In genomic region chr16:31903239-31903638, GRCm38 (mm10) we compare ENCODE assay signal across 23 mouse cellular contexts. TPM values are rescaled to one million over a fixed set of nuclear protein-coding genes. Genes with fewer than 3 reads are reported as not detected.
"Had no signal": no experiment of that assay in that cellular context is flagged by ENCODE, and none has a peak within 500 bp of the region (broad histone marks: within the 10 kb centered on the region; RNA-seq: fewer than 3 reads in every experiment).

No protein-coding gene starts in this region.

- DNase-seq: liver, postnatal 0 days; lung, adult 2 months; lung, postnatal 14 days; lung, postnatal 36 days; midbrain, embryonic 14.5 days; right cerebral cortex, adult 18-20 months; right cerebral cortex, postnatal 25 days; right cerebral cortex, postnatal 4 days; spleen, adult 18-20 months; thymus, adult 18-20 months; thymus, postnatal 14 days; thymus, postnatal 36 days had no signal

- H3K4me3 ChIP-seq: liver, embryonic 15.5 days; lung, embryonic 15.5 days; megakaryocyte, embryonic 14.5 days; midbrain, embryonic 12.5 days; neural tube, embryonic 12.5 days had no signal

- ATAC-seq: liver, postnatal 0 days; lung, postnatal 0 days; midbrain, embryonic 16.5 days had no signal

- H3K27ac ChIP-seq: liver, embryonic 15.5 days; lung, embryonic 15.5 days; macrophage; midbrain, embryonic 12.5 days; neural tube, embryonic 12.5 days had no signal

RNA-seq across cellular contexts. Expression of gene Meltf, which starts 24.6 kb away (rescaled TPM):
- total RNA-seq: megakaryocyte progenitor cell, adult 5-6 weeks; monocyte, adult 5-6 weeks; neutrophil, adult 5-6 weeks had no signal

RNA-seq across cellular contexts. Expression of gene Pigz, which starts 30.4 kb away (rescaled TPM):
- total RNA-seq: megakaryocyte progenitor cell, adult 5-6 weeks; monocyte, adult 5-6 weeks; neutrophil, adult 5-6 weeks had no signal
